Mouse (Mus musculus) mesoderm, embryonic 11.5 days (tissue): Measurements from ENCODE around the gene Guca1b.
"Not testable (repeated sequence)": the region's sequence is repeated elsewhere in the genome, so short reads cannot be mapped to it uniquely, and the experiment has no call there.

ENCODE experiments used
- DNase-seq: peaks from one replicate; pipeline ENCODE4 v3.0.0-alpha.2; 2012; ENCODE audit warnings: low read depth, low spot score

Gene Guca1b

DNA sequence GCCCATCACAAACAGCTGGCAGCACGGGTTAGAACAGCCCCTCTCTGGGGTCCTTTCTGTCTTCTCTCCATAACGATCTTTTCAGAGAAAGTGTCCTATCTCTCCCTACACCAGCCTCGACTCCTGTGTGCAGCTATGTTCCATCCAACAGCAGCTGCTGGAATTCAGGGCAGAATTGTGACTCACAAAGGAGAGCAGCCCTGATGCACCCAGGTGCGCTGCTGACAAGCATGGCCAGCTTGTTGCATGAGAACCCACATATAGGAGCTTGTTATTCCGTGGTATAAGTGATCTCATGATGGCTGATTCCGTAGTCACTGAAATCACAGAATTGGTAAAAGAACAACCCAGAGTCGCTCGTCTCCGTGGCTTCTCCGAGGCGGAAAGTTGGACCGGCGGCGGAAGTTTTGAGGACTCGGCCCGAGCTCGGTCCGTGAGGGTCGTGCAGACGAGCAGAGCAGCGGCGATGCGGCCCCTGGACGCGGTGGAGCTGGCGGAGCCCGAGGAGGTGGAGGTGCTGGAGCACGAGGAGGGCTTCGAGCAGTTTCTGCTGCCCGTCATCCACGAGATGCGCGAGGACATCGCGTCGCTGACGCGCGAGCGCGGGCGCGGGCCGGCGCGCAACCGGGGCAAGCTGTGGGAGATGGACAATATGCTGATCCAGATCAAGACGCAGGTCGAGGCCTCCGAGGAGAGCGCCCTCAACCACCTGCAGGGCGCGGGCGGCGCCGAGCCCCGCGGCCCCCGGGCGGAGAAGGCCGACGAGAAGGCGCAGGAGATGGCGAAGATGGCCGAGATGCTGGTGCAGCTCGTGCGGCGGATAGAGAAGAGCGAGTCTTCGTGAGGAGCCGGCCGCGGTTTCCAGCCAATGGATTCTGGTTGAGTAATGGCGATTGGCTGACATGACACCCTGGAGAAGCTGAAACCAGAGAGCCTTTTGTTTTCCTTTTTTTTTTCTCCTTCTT is 25.0 kb downstream of the Guca1b start:
- not testable (repeated sequence) for DNase-seq

DNA sequence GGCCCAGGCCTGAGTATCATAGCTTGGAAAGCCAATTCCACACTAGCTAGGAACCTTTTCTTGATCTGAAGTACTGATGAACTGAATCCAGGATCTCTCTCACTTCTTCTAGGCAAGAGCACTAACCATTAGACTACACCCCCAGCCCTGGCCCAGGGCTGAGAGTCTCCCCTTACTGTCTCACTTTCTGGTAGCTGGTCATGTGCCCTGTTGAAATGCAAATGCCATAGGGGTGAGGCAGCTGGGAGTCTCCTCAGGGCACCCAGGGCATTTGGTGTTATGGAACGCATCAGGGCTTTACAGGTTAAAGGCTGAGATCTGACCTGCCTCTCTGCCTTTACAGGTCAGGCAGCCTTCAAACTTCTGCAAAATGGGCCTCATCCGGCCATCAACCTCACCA is 35.0 kb downstream of the Guca1b start:
- DNase-seq = no peak

DNA sequence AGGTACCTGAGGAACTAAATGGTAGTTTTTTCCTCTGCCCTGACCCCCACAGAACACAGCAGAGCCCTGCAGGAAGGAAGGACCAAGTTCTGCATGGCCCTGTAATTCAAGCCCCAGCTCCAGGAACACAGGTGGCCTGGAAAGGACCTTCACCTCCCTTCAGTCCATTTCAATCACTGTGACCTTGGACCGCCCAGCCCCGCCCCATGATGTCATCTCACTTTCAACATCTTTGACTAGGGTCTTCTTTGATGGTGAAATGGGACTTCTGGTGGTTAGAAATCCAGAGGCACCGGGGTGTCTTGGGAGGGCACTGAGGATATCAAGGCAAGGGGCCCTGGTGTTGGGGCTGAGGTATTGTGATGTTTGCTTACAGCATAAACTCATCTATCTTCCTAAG is 36.4 kb downstream of the Guca1b start:
- no peak for DNase-seq

DNA sequence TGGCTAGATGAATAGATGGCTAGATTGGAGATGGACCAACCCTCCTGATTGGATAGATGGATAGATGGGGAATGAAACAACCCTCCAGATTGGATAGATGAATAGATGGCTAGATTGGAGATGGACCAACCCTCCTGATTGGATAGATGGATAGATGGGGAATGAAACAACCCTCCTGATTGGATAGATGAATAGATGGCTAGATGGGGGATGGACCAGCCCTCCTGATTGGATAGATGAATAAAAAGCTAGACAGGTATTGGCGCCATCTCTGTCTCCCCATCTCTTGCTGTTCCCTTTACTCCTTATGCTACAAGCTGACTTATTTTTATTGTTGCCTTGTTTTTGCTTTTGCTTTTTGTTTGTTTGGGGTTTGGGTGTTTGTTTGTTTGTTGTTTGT is 37.4 kb downstream of the Guca1b start:
- DNase-seq = not testable (repeated sequence)

DNA sequence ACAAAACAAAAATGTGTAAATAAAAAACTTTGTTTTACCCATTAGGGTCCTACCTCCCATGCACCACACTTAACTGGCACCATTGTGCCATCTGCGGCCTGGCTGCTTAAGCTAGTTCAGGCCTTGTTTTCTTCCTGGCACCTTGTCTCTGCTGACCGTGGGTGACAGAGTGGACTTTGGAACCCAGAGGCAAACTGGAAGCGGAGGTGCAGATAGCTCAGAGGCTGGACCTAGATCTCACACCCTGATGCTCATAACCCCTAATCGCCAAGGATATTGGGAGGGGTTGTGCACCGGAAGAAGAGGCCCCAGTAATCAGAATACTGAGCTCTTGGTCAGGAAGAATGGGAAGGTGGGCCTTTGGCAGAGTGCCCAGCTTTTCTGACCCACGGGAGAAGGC is 39.0 kb downstream of the Guca1b start:
- no peak for DNase-seq

DNA sequence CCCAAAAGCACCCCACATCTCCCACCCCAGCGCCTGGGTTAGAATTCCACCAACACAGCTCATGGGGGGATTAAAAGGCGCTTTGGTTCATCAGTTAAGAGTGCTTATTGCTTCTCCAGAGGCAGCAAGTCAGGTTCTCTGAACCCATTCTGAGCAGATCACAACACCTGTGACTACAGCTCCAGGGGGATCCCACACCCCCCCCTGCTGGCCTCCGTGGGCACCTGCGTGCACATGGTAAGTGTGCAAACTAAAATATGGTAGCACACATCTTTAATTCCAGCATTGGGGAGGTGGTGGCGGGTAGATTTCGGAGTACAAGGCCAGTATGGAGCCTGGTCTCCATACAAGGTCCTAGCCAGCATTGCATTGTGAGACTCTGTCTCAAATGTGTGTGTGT is 42.1 kb downstream of the Guca1b start:
- no peak for DNase-seq

DNA sequence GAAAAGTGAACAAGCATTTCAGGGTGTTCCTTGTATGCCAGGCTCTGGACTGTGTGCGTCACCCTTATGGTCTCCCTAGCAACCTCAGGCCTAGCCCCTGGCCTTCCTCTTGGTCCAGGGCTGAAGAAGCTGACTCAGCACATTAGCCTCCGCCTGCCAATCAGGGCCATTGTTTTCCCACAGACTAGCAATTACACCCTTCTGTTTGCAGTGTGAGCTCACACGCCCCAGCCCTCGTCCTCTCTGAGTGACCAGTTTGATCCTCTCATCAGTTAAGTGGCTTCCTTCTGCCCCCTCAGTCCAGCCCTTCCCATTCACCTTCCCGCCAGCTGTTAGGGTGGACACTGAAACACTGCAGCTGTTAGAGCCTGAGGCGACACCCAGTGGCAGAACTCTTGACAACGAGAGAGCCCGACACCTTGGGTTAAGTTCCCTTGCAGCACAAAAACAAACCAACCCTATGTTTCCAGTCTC is 43.7 kb downstream of the Guca1b start:
- peak; percentile 51 for DNase-seq

DNA sequence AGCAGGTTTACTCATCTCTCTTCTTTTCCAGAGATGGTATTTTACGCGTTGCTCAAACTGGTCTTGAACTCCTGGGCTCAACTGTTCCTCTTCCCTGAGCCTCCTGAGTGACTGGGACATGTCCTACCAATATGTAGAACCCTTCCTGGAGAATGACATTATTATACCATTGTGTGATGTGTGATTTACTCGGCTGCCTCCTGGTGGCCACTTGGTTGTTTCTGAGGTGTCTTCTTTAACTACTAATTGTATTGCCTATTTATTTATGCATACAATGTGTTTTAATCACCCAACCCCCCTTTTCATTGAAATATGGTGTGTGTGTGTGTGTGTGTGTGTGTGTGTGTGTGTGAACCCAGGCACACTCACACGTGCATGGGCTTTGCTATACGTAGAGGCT is 45.6 kb downstream of the Guca1b start:
- no peak for DNase-seq

DNA sequence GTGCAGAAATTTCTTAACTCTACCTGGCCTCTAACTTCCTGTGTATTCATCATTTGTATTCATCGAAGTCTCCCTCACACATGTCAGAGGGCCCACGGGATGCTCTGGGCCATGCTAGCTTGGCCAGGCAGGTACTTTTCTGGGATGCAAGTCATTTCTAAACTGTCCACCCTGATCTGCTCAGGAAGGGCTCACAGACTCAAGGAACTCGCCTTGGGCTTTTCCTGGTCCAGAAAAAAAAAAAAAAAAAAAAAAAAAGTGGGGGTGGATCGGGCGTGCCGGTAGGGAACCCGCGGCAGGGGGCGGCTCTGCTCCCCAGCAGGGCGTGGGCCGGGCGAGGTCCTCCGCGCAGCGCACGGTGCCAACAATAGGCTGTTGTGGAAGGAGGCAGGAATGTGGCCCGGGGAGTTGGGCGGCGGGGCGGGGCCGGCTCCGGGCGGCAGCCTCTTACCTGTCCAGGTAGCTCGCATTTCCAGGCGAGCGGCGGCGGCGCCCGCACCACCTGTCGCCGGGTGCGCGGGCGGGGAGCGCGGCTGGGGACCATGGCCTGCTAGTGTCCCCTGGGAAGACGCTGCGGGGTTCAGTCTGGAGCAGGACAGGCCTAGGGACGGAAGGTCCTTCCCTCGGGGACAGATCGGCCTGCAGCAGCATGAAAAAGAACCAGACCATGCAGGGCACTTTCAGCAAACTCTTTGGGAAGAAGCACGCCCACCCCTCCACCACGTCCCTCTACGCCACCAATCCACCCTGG is 51.1 kb downstream of the Guca1b start, which contains the start of gene AI661453:
Gene AI661453 (plus strand): TSS at position 460 of the 751 bp plus-strand sequence.
- no peak for DNase-seq

DNA sequence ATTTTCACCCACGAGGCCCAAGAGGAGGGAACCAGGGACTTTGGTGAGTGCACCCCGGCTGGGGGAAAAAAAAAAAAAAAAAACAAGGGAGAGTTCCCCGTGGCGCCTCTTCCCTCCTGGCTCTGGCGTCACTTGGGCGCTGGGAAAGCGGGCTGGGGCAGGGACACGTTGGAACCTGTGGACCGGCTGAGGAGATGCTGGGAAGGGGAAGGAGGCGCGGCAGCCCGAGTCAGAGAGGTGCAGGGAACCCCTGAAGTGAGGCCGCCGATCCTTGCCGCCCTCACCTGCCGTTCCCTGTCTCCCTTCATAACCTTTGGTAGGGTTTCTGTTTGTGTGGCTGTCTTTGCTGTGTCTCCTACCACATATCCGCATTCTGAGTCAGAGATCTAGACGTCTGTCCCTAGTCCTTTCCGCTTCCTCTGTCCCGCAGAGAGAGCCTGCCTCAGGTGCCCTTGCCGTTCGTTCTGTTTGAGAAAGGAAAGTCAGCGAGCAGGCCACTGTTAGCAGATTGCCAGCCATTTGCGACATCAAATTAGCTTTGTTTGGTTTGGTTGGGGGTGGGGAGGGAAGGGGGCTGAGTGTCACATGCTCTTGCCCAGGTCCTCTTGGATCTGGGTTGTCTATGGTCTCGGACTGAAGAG is 51.8 kb downstream of the Guca1b start, which contains the start of gene 1700001C19Rik:
Gene 1700001C19Rik (minus strand): TSS at position 470 of the 641 bp plus-strand sequence.
- DNase-seq = no peak

DNA sequence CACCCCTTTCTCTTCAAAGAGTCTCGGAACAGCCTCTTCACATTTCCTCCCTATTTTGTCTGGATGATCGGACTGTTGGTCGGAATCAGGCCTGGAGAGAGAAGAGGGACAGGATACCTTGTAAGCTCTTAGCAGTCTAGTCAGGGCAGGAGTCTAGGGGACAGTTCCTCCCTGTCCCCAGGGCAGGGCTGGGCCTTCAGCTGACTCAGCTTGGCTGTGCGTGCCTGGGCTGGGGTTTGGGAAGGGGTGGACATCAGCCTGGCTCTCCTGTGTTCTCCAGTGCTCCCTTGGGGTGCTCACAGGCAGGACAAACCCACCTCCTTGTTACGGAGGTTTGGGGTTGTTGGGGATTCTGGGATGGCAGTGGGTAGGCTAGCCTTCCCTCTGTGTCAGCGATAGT is 53.4 kb downstream of the Guca1b start:
- DNase-seq = no peak

DNA sequence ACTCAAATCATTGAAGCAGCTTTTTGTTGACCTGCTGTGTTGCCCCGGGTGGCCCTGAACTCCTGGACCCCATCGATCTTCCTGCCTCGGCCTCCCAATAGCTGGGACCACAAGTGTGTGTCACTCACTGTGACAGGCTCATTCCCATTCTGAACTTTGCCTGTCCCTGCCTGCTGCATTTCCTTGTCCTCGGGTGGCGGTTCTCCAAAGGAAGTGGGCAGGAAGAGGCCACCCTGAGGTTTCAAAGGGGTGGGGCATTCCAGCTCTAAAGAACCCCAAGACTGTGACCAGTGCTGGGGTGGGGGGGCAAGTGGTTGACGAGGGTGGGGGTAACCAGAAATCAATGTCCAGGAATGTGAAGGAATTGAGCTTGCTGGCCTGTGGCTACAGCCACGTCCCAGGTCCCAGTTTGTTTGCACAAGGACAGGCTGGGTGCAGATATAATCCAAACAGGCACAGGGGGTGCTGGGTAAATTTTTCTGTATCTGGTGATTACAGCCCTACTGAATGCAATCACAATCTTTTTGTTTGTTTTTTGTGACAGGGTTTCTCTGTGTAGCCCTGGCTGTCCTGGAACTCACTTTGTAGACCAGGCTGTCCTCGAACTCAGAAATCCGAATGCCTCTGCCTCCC is 54.3 kb downstream of the Guca1b start:
- DNase-seq = no peak

DNA sequence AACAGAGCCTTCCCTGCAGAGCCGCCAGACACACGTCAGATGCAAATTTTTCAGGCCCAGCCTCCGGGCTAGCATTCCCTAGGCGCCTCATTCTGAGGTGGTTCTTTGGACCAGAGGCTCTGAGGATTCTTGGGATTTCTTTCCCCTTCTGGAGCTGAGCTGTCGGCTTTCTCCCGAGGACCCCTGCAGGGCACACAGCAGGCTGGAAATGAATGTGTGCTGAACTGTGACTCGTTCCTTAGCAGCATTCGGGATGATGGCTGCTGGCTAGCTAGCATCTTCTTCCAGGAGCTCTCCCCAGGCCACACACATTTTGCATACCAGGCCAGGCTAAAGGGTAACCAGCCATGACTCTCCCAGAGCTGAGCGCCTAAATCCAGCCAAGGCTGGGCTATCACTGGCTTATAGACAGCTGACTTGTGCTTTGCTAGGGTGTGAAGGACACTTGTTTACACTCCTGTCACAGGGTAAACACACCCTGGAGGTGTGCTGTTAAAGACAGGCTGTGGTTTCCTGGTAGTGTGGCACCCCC is 55.2 kb downstream of the Guca1b start:
- DNase-seq = peak; percentile 29

DNA sequence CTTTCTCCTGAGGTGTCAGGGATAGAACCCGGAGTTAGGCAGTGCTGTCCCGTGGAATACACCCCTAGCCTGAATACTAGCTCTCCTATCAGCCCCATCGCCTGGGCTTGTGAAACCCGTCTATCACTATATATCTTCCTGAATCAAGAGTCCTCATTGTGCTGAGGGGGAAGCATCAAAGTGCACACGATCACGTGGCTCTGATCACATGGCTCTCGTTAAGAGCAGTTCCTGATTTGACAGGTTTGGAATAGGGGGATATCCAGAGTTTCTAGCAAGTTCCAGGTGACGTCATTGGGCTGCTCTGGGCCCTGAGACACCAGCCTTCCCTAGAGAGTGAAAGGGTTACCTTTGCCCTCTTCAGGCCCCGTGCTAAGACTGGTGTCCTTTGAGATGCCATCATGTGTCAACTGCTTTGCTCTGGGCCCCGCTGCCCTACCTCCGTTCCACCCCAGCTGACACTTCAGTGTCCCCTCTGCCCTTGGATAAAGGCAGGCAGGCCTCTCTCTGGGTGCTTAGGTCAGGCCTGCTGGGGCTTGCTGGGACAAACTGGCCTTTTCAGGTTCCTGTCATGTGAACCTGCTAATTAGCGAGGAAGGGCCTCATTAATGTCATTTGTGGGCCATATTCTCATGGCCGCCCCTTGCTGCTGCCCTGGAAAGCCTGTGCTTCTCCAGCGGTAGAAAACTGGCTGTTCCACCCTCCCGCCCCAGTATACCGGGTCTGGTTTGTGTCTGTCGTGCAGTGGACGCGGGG is 56.3 kb downstream of the Guca1b start:
- no peak for DNase-seq

DNA sequence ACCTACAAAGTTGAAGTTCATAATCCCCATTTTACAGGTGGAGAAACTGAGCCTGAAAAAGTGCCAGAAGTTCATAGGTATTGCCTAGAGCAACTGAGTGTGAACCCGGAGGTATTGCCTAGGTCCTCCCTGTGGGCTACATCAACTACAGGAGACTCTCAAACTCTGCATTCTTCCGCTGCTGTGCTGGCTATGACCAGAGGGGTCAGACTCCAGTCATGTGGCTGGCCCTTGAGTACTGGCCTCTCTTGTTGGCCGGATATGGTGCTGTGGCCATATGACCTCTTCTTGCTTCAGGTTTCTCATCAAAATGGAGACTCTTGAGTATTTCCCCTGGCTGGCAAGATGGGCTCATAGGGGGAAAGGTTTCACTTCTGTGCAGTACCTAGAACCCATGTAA is 57.1 kb downstream of the Guca1b start:
- DNase-seq = no peak
